Mouse (Mus musculus): ENCODE data around the gene Tsc22d2. TPM values are rescaled to one million over a fixed set of nuclear protein-coding genes. Genes with fewer than 3 reads are reported as not detected.

The Tsc22d2 gene
- polyA plus RNA-seq, 1 experiment, result 21.4 TPM

DNA sequence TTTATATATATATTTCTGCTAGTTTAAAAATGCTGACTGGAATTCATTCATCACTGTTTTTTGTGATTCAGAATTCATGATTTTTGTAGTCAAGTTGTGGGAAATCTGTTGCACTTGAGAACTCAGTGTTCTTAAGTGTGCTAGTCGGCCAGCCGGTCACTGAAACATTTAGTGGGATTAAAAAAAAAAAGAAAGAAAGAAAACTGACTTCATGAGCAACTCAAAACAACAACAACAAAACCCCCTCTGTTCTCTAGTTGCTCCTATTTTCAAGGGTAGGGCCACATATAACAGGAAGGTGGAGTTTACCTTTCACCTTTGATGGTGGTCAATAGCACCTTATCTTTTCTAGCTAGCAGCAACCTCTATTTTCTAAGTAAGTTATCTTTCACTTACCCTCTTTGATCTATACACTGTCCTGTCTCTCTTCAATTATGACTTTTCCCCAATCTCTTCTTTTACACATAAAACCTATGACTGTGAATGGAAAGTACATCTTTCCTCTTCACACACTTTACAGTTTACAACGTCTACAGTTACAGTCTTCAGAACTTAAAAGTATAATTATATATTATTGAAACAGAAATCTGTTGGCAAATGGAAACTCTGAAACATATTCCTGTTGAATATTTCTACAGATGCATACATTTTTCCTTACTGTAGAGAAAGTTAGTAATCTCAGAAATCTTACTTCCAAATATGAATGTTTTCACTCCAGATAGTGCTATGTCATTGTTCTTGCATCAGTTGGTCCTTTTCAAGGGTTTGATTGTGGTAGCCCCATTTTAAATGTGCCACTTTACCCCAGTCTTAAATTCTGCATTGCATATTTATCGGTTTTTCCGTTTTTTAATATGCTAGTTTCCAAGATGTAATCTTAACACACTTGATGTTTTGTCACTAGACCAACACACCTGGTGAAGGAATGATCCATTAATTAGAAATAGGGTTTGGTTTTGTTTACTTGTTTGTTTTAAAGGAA, 4.5 kb downstream of the Tsc22d2 start:
- WGBS, result 45% methylated on average over 5 of the region's 5 CpGs
- no peak for TF ChIP-seq POLR2A (IDR thresholded peaks at IDR 0.05; ENCODE audit: control insufficient read depth, extremely low read depth, insufficient read depth, low read length, poor library complexity)
- no peak for TF ChIP-seq CTCF (IDR thresholded peaks at IDR 0.05; ENCODE audit: borderline replicate concordance, control insufficient read depth, extremely low read depth, insufficient read depth, low read length, poor library complexity)
- H3K4me3 ChIP-seq (ENCODE audit: control insufficient read depth, insufficient read depth, low read length), result no peak overlapping the region
- no peak overlapping the region for H3K27ac ChIP-seq (ENCODE audit: control insufficient read depth, insufficient read depth, low read length)
- no peaks in the 10 kb centered on the region for H3K27me3 ChIP-seq (ENCODE audit: control insufficient read depth, insufficient read depth, low read length)
- H3K36me3 ChIP-seq (ENCODE audit: control insufficient read depth, insufficient read depth, low read length), result no peaks in the 10 kb centered on the region
- no peaks in the 10 kb centered on the region for H3K4me1 ChIP-seq (replicated peaks; ENCODE audit: control insufficient read depth, insufficient read depth, low read length)
- DNase-seq, result no peak

DNA sequence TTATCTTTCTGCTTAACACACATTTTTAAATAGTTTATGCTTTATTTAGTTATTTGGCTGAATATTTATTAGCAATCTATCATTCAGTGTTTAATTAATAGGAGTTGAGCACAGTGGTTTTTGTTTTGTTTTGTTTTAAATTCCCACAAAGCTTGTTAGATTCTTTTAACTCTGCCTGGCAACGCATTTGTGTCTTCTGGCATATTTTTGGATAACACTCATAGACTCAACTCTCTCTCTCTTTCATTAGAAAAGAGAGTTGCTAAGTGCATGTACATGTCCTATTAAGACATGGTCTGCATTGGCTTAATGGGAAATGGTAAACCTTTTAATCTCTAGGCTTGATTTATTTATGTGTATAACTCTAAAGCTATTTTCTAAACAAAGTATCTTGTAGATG, 14.3 kb downstream of the Tsc22d2 start:
- no peaks in the 10 kb centered on the region for H3K4me1 ChIP-seq (replicated peaks; ENCODE audit: control insufficient read depth, insufficient read depth, low read length)
- H3K4me3 ChIP-seq (ENCODE audit: control insufficient read depth, insufficient read depth, low read length), result no peak overlapping the region
- DNase-seq, result no peak
- H3K36me3 ChIP-seq (ENCODE audit: control insufficient read depth, insufficient read depth, low read length), result no peaks in the 10 kb centered on the region
- no peaks in the 10 kb centered on the region for H3K27me3 ChIP-seq (ENCODE audit: control insufficient read depth, insufficient read depth, low read length)
- no peak for TF ChIP-seq POLR2A (IDR thresholded peaks at IDR 0.05; ENCODE audit: control insufficient read depth, extremely low read depth, insufficient read depth, low read length, poor library complexity)
- no peak for TF ChIP-seq CTCF (IDR thresholded peaks at IDR 0.05; ENCODE audit: borderline replicate concordance, control insufficient read depth, extremely low read depth, insufficient read depth, low read length, poor library complexity)
- WGBS, result 93% methylated on average over 1 of the region's 1 CpGs
- H3K27ac ChIP-seq (ENCODE audit: control insufficient read depth, insufficient read depth, low read length), result no peak overlapping the region

DNA sequence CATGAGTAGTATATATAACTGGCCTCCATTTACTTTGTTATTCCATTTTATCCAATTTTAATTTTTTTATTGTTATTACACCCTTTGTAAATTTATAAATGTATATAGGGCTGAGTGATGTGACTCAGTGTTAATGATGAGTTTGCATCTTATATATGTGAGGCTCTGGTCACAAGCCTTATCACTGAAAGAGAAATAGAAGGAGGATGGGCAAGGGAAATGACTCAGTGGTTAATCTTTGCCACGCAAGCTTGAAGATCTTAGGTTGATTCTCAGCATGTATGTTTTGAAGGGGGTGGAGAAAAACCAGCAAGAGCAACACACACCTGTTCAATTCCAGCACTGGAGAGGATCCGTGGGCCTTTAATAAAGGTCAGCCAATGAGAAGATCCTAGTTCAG, 19.9 kb downstream of the Tsc22d2 start:
- Histone ChIP-seq H3K27ac (ENCODE audit: control insufficient read depth, insufficient read depth, low read length) (no peak overlapping the region), H3K36me3 (ENCODE audit: control insufficient read depth, insufficient read depth, low read length) (no peaks in the 10 kb centered on the region), H3K27me3 (ENCODE audit: control insufficient read depth, insufficient read depth, low read length) (no peaks in the 10 kb centered on the region), H3K4me1 (replicated peaks; ENCODE audit: control insufficient read depth, insufficient read depth, low read length) (no peaks in the 10 kb centered on the region), H3K4me3 (ENCODE audit: control insufficient read depth, insufficient read depth, low read length) (no peak overlapping the region)
- 78% methylated on average over 2 of the region's 2 CpGs for WGBS
- no peak for DNase-seq
- TF ChIP-seq CTCF (IDR thresholded peaks at IDR 0.05; ENCODE audit: borderline replicate concordance, control insufficient read depth, extremely low read depth, insufficient read depth, low read length, poor library complexity), result no peak

DNA sequence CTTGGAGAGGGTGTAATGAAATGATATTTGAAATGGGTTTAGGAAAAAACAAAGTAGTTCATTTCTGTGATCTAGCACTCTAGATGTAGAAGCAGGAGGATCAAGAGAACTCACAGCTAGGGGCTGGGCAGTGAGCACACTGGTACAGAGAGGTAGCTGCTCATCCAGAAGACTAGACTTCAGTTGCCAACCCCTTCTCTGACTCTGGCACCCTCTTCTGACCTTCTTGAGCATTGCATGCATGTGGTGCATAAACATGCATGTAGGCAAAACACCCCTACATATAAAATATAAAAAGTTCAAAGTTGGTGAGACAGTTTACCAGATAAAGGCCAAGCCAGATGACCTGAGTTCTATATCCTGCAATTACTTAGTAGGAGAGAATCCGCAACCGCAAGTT, 33.7 kb downstream of the Tsc22d2 start:
- Histone ChIP-seq H3K4me3 (ENCODE audit: control insufficient read depth, insufficient read depth, low read length) (no peak overlapping the region), H3K36me3 (ENCODE audit: control insufficient read depth, insufficient read depth, low read length) (no peaks in the 10 kb centered on the region), H3K27me3 (ENCODE audit: control insufficient read depth, insufficient read depth, low read length) (no peaks in the 10 kb centered on the region), H3K27ac (ENCODE audit: control insufficient read depth, insufficient read depth, low read length) (no peak overlapping the region), H3K4me1 (replicated peaks; ENCODE audit: control insufficient read depth, insufficient read depth, low read length) (no peaks in the 10 kb centered on the region)
- TF ChIP-seq POLR2A (IDR thresholded peaks at IDR 0.05; ENCODE audit: control insufficient read depth, extremely low read depth, insufficient read depth, low read length, poor library complexity) (no peak), CTCF (IDR thresholded peaks at IDR 0.05; ENCODE audit: borderline replicate concordance, control insufficient read depth, extremely low read depth, insufficient read depth, low read length, poor library complexity) (no peak)
- WGBS, result 100% methylated on average over 2 of the region's 2 CpGs
- peak; percentile 29 for DNase-seq

DNA sequence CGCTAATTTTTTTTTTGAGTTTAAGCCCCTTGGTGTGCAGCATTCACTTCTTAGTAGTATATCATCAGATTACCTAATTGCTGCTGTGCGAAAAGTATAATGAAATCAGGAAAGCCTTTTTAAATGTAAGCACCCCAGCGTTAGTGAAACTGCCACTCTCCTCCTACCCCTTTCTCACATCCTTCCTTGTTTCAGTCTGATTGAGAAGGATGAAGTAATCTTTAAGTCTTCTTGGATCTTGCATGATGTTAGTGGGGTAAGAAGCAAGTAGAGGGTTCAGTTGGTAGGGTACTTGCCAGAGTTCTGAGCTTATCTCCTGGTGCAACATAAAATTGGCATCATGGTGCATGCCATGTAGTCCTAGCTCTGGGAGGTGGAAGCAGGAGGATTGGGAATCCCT, 35.0 kb downstream of the Tsc22d2 start:
- TF ChIP-seq CTCF (IDR thresholded peaks at IDR 0.05; ENCODE audit: borderline replicate concordance, control insufficient read depth, extremely low read depth, insufficient read depth, low read length, poor library complexity), result no peak
- TF ChIP-seq POLR2A (IDR thresholded peaks at IDR 0.05; ENCODE audit: control insufficient read depth, extremely low read depth, insufficient read depth, low read length, poor library complexity), result no peak
- Histone ChIP-seq H3K27ac (ENCODE audit: control insufficient read depth, insufficient read depth, low read length) (no peak overlapping the region), H3K4me1 (replicated peaks; ENCODE audit: control insufficient read depth, insufficient read depth, low read length) (no peaks in the 10 kb centered on the region), H3K36me3 (ENCODE audit: control insufficient read depth, insufficient read depth, low read length) (no peaks in the 10 kb centered on the region), H3K4me3 (ENCODE audit: control insufficient read depth, insufficient read depth, low read length) (no peak overlapping the region), H3K27me3 (ENCODE audit: control insufficient read depth, insufficient read depth, low read length) (no peaks in the 10 kb centered on the region)
- 91% methylated on average over 3 of the region's 3 CpGs for WGBS
- no peak for DNase-seq

DNA sequence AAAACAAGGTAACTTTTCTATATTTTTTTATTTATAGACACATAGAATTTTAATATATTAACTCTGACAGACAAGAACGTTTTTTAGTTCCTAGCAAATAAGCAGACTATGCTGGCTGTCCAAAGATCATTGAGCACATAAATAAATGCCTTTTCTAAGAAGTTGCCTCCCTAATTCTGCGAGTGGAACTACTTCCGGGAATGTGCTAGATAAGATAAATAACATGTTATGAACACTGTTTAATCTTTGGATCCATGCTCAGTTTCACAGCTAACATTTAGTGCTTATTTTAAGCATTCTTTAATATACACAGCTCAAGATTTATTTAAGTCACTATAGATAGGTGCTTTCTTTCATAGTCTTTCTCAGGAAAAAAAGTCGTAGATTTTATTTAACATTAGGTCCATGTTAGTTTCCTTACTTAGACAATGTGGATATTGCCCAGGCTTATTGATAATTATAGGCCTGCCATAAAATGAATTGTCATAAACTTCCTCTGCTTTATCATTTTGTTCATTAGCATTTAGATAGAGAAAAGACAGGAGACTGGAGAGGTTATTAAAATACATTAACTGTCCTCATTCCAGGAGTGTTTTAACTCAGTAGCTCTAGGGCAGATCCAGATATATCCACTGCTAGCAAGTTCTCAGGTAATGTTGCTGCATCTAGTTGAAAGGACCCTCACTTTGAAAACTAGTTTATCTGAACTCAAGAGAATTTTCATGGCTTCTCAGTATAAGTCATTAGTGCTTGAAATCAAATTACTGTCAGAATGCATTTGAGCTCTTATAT, 40.1 kb downstream of the Tsc22d2 start:
- WGBS, result 91% methylated on average over 4 of the region's 4 CpGs

More for the DNA sequence above, 40.1 kb downstream of the Tsc22d2 start:
- no peak for DNase-seq
- Histone ChIP-seq H3K4me3 (ENCODE audit: control insufficient read depth, insufficient read depth, low read length) (no peak overlapping the region), H3K36me3 (ENCODE audit: control insufficient read depth, insufficient read depth, low read length) (peaks cover 4% of the 10 kb centered on the region; the same call in 1 of the 2 replicates), H3K27ac (ENCODE audit: control insufficient read depth, insufficient read depth, low read length) (no peak overlapping the region), H3K27me3 (ENCODE audit: control insufficient read depth, insufficient read depth, low read length) (no peaks in the 10 kb centered on the region), H3K4me1 (replicated peaks; ENCODE audit: control insufficient read depth, insufficient read depth, low read length) (no peaks in the 10 kb centered on the region)
- no peak for TF ChIP-seq CTCF (IDR thresholded peaks at IDR 0.05; ENCODE audit: borderline replicate concordance, control insufficient read depth, extremely low read depth, insufficient read depth, low read length, poor library complexity)
- no peak for TF ChIP-seq POLR2A (IDR thresholded peaks at IDR 0.05; ENCODE audit: control insufficient read depth, extremely low read depth, insufficient read depth, low read length, poor library complexity)

All from thymus, adult 2 months (tissue).